Mouse (Mus musculus): ENCODE measurements around the gene Mex3a.

The Mex3a gene

DNA sequence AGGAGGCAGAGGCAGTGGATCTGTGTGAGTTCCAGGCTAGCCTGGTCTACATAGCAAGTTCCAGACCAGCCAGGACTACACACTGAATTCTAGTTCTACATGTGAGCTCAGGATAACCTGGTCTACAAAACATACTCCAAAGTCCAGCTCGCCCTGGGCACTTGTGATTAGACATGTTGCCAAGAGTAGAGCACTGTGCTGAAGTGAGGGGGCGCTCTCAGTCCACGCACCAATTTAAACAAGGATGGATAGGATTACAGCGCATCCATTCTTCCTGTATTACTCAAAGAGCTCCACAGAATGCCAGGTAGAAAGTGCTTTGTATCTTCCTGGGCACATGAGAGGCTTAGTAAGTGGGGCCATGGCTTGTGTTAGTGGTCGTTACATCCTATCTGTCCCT, 12.3 kb downstream of the Mex3a start:
- no peak for DNase-seq (ENCODE audit: low read depth, low spot score)

DNA sequence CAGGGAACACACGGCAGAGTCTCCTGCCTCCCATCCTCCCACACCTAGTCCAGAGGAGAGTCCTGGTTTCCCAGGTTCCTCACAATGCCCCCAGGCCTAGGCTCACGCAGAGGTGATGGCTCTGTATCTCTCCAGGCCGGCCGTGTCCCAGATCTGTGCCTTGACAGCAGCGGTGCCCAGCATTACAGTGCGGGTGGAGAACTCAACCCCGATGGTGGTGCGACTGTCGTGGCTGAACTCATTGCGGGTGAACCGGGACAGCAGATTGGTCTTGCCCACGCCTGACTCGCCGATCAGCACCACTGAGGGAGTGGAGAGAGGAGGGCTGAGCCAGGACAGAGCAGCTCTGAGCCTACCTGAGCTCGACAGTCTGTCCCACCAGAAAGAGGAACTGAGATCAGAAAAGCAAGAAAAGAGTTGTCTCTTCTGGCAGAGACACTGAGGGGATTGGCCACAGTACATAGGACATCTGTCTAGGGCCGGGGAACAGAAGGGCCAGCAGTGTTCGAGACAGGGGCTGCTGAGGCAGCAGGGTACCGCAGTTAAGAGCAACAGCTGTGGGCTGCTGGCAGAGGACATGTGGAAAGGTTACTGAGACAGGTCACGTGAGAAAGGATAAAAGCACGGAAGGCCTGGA, 12.9 kb downstream of the Mex3a start:
- DNase-seq (ENCODE audit: low read depth, low spot score): no peak

DNA sequence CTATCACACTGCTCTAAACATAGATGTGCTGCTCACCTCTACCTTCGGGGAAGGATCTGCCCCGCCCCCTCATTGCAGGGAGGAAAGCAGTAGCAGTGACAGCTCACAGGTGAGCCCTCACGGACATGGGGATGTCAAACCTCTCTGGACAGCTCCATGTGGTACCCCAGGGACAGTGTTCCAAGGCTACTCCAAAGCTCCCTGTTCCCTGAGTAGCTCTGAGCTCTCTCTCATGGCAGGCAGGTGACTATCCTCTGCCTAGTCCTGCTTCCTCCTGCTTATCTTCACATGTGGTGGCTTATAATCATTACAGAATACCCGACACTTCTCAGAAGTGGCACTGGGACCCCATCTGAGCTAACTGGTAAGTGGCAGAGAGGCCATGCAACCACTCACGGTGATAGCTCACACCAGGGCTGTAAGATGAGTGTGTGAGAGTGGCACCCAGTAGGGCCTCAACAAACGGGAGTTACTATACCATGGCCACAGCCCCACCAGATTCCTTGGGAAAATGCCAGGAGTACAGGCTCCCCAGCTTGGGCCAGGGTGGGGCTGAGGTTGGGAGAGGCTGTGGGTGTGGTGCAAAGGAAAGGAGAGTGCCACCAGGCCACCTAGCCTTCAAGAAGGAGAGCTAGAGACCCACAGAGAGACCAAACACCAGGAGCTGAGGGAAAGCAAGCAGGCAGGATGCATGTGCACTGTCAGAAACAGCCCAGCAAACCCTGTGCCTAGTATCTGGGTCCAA, 14.7 kb downstream of the Mex3a start:
- DNase-seq (ENCODE audit: low read depth, low spot score): no peak

DNA sequence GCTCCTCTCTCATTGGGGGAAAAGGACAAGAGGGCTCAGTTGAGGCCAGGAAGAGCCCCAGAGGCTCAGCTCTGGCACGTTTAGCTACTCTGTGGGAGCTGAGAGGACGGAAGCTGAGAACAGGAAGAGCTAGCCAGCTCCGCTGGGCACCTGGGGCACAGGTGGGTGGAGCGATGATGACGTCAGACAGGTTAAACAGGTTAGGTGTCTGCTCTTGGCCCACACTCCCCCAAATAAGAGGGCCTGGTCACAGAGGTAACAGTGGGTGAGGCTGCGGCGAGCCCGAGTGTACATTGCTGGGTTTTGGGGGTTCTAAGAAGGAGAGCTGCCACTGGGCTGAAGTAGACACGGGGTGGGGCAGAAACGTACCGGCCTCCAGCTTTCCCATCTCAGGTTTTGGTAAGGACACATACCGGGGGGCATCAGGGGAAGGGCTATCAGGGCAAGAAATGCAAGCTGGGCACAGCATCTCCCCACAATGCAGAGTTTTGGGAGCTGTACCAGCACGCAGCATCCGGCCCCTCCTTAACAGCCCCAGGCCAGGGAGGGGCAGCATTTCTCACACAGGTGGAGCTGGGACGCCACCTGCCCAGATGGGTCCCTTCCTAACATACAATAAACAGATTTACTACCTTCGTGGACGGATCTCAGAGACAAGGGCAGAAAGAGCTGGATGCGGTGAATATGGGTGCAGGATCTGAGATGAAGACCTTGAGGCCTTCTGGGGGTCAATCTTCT, 16.2 kb downstream of the Mex3a start, which contains the start of gene Rab25:
Rab25 (minus strand) TSS at position 121 of the 738 bp plus-strand sequence.
- DNase-seq (ENCODE audit: low read depth, low spot score): no peak

DNA sequence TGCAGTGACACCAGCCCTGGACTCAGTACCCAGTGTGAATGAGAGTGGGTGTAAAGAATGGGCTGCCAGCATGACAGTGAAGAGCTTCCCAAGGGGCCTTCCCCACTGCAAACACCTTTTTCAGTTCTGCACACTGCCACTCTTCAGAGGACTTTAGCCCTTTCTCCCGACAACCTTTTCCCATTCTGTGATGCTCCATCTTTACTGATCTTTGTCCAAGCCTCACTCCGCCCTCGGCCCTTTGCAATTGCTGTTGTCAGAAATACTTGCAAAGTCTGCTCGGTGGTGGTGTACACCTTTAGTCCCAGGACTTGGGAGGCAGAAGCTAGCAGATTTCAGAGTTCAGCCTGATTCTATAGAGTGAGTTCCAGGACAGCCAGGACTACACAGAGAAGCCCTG, 19.4 kb downstream of the Mex3a start:
- DNase-seq (ENCODE audit: low read depth, low spot score): no peak

DNA sequence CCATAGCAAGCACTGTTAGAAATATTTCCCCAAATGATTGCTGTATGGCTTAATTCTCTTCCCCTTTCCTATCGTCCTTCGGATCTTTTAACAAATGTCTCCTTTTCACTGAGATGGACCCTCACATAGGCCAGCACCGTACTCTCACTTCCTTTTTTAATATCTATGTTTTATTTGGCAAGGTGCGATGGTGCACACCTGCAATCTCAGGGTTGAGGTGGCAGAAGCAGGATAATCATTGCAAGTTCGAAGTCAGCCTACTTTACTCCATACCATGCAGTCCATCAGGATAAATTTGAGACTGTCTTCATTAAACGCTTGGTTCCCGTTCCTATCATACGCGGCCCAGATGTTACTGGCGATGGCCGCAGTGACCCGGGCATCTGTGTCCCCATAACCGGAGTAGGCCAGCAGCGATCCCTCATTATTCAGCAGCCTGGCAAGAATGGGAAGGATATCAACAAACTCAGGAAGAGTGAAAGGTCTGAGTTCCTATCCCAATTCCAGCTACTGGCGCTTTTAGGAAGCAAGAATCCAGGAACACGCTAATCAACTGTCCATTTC, 20.0 kb downstream of the Mex3a start:
- no peak for DNase-seq (ENCODE audit: low read depth, low spot score)

DNA sequence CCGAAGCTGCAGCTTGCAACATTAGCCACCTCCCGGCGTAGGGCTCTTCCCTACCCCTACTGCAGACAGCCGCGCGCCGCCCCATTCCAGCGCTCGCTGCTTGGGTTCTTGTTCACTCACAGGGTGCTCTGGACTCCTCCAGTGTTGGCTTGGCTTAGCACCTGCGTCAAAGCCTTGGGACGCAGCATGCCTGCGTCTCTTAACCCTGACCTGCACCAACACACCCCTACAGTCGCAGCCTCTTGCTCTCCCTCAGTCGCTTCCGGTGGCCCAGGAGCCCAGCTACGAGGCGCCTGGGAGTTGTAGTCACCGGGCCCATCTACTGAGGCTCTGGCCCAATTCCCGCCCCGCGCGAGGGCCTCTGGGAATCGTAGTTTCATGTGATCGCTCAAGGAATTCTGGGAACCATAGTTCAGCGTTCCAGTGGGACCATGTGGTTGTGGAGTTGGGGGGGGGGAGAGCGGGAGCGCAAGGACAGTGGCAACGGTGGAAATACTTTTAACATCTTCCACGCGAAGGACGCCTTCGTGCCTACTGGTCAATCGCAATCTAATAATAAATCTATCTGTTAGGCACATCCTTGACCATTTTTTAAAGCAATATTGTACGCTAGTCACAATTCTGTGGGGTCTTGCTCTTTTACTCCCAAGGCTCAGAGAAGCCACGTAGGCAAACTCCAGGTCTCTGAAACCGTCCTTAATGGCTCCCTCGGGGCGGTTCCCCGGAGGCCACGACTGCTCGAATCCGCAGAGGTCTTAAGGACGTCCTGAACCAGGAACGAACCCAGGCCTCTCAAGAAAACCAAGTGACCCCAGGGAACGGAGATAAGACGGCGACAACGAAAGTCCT, 20.7 kb downstream of the Mex3a start, which contains the start of gene Lamtor2:
Lamtor2 (minus strand) TSS at position 399 of the 849 bp plus-strand sequence.
- DNase-seq (ENCODE audit: low read depth, low spot score): peak; percentile 93

DNA sequence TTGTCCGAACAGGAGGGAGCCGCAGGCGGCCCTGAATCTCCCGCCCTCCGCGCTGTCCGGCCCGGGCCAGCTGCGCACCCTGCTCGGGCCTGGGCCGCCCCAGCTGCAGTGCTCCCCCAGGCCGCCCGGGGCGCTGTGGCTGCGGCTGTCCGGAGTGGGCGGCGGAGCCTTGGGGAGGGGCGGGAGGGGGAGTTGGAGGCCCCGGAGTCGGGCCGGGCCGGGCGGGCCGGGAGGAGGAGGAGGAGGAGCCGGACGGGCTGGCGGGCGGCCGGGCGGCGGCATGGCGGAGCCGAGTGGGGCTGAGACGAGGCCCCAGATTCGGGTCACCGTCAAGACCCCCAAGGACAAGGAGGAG, 21.3 kb downstream of the Mex3a start, which contains the start of gene Ubqln4:
Ubqln4 (plus strand) TSS at position 234 of the 355 bp plus-strand sequence.
- peak; percentile 91 for DNase-seq (ENCODE audit: low read depth, low spot score)

DNA sequence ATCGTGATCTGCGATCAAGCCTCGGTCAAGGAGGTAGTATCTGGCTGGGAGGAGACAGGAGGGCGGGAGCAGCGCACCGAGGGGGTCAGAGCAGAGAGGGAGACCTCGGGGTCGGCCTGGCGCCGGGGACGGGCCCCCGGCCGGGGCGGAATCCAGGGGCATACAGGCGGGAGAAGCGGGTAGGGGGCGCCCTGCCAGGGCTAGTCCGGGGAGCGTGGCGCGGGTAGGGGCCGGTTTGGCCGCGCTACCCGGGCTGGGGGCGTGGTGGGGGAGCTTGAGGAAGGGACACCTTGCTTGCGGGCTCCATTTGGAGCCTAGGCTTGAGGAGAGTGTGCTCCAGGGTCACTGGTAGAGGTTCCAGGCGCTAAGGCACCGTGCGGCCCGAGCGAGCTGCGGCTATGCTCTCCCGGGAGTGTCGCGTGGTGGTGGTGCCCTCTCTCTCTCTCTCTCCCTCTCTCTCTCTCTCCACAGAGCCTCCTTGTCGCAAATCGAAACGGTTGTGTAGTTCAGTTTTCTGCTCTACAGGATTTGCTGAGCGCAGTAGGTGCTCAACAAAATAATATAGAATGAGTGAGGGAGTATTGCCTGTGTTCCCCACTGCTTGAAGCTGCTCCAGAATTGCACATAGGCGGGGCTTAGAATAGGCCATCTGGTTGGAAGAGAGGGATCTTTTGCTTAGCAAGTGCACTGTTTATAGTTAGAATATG, 21.8 kb downstream of the Mex3a start:
- peak; percentile 69 for DNase-seq (ENCODE audit: low read depth, low spot score)

DNA sequence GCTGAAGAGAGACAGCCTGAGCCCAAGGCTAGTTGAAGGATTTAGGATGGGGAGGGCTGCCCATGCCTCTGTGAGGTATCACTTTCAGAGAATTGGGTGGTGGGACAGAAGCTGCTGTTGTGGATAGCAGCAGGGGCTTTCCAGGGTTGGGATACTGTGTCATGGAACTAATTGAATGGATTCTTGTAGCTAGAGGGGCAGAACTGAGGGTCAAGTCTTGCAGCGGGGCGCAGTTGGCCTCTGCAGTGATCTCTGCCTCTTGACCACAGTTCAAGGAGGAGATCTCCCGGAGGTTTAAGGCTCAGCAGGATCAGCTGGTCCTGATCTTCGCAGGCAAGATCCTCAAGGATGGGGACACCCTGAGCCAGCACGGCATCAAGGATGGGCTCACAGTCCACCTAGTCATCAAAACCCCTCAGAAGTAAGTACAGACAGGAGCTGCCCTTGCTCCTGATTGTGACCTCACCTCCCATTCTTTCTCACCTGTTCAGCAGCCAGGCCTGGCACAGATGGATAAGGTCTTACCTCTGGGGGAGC, 22.9 kb downstream of the Mex3a start:
- no peak for DNase-seq (ENCODE audit: low read depth, low spot score)

DNA sequence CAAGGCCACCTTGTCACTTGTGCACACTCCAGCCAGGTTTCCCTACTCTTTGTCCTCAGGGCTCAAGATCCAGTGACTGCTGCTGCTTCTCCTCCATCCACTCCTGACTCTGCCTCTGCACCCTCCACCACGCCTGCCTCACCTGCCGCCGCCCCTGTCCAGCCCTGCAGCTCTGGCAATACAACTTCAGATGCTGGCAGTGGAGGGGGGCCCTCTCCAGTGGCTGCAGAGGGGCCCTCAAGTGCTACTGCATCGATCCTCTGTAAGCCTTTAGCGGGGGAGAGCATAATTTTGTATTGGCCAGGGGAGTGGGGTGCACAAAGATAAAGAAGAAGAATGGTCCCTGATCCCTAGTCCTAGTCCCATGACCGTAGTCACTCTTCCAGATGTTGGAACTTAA, 23.5 kb downstream of the Mex3a start:
- no peak for DNase-seq (ENCODE audit: low read depth, low spot score)

DNA sequence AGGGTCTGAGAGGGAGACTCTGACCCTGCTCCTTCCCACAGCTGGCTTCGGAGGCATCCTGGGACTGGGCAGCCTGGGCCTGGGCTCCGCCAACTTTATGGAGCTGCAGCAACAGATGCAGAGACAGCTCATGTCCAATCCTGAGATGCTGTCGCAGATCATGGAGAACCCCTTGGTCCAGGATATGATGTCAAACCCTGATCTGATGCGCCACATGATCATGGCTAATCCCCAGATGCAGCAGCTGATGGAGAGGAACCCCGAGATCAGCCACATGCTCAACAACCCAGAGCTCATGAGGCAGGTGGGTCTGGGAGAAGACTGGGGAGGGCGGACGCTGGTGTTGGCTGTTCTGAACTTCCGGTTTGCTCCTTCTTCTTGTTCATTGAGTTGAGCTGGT, 24.4 kb downstream of the Mex3a start:
- DNase-seq (ENCODE audit: low read depth, low spot score): no peak

DNA sequence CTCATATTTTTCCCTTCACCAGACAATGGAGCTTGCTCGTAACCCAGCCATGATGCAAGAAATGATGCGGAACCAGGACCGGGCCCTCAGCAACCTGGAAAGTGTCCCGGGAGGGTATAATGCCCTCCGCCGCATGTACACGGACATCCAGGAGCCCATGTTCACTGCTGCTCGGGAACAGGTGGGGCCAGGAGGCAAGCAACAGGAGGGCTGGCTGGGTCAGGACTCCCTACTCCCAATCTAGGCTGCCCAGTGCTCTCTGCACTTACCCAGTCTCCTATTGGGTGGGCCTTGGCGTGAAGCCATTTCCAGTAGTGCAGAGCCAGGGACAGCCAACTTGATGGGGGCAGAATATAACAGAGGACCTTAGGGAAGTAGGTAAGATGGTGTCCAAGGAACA, 27.4 kb downstream of the Mex3a start:
- DNase-seq (ENCODE audit: low read depth, low spot score): no peak

DNA sequence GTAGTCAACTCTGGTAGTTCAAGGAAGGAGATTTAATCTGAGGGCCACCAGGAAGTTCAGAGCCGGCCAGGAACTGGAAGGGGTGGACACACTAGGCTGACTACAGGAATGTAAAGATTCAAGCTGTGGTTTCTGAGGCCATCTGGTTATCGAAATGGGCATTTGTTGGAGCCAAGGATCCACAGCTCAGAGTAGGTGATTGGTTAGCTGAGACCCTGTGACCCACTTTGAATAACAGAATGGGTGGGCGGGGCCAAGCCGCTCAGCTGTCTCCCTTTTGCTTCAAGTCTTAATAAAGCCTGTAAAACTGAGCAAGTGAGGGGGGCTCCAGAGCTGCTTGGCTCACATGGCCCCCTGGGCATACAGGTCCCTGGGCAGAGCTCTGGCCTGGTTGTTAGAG, 29.8 kb downstream of the Mex3a start:
- DNase-seq (ENCODE audit: low read depth, low spot score): no peak

DNA sequence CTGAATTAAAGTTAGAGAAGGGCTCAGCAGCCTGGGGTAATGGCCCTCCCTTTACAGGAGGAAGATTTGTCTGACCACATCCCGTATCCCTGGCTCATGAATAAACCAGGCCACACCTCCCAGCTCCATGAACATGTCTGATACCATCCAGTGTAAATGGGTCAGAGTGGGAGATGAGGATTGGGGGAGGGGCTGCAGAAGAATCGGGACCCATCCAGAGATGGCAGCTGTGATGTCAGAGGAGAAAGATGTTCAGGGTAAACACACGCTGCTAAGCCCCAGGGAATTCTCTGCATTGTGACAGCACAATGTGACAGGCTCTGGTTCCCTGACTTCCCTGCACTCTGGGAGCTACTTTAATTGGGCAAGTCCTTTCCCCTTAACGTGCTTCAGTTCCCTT, 31.2 kb downstream of the Mex3a start:
- DNase-seq (ENCODE audit: low read depth, low spot score): no peak

DNA sequence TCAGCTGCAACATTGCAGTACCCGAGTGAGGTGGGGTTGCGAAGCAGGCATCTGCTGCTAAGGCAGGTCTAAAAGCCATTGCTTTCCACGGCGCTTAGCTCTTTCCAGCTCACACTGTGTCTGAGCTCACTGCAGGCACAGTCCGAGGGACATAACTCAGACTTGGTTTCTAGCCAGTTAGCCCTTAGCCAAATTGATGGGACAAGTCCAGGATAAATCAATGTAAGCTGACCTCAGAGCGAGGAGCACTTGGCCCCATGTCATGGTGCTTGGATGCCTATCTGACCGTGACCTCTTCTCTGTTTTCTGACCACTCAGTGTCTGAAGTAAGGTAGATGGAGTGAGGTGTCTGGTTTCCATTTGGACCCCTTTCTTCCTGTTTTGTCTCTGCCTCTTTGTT, 31.8 kb downstream of the Mex3a start:
- DNase-seq (ENCODE audit: low read depth, low spot score): no peak

DNA sequence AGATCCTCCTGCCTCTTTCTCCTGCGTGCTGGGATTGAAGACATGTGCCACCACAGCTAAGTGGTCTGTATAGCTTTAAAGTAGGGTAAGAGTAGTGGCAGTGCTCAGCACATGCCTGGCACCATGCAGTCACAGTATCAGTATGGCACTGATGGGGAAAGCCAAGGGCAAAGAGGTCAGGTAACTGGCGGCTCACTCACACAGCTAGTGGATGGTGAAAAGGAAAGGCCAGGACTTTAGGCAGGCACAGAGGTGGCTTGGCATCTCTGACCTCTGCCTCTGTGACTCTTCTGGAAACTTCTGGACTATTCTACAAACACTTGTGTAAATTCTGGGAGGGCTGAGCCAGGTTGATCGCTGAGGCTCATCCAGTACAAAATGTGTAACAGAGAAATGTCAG, 33.9 kb downstream of the Mex3a start:
- no peak for DNase-seq (ENCODE audit: low read depth, low spot score)

DNA sequence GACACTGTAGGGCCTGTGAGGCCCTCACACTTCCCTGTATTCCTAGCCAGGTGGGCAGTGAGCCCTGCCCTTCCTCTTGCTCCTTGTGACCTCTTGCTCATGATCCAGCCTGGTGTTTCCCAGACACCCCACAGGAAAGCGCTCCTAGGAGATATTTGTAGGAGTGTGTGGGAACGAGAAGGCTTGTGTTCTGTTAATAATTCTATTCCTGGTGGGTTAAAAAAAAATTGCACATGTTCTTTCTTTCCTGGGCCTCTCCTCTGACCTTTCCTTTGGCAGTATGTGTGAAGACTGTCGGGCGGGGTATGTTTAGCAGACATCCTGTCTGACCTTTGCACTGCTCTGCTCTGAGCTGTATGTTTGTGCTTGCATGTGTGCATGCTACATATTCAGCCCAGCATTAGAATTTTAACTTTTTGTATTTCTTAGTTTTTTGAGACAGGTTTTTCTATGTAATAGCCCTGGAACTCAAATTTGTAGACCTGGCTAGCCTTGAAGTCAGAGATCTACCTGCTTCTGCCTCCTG, 34.4 kb downstream of the Mex3a start:
- DNase-seq (ENCODE audit: low read depth, low spot score): no peak

DNA sequence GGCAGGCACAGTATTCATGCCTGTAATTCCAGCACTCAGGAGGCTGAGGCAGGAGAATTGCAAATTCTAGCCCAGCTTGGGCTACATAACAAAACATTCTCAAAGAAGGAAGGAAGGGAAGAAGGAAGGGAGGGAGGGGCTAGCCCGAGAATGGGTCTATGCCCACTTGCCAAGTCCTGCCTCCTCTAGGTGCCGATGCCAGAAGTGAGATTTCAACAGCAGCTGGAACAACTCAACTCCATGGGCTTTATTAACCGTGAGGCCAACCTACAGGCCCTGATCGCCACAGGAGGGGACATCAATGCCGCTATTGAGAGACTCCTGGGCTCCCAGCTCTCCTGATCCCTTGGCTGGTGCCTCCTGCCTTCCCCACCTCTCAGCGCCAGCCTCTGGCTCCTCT, 35.7 kb downstream of the Mex3a start:
- DNase-seq (ENCODE audit: low read depth, low spot score): no peak

DNA sequence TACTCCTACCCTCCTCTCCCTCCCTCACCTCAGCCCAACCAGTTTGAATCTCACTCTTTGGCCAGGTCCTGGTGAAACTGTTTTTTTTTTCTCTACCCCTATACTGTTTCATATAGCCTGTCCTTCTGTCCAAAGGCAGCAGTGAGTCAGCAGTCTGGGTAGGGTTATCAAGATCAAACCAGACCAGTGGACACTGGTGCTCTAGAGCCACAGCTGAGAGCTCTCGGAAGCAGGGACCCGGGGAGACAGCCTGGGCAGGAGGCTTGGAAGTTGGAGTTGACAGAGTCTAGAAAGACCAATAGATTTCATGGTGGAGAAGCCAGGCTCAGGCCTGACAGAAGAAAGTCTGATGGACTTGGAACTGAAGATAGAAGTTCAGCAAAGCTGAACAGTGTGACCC, 36.4 kb downstream of the Mex3a start:
- DNase-seq (ENCODE audit: low read depth, low spot score): no peak

Measured in CD4-positive helper T cell, adult 2 months (primary cell).